Mouse (Mus musculus): Measurements from ENCODE around the gene Nt5c2. TPM values are rescaled to one million over a fixed set of nuclear protein-coding genes. Genes with fewer than 3 reads are reported as not detected.

Gene Nt5c2
- polyA plus RNA-seq, 2 experiments = 32.9 to 67.1 TPM

DNA sequence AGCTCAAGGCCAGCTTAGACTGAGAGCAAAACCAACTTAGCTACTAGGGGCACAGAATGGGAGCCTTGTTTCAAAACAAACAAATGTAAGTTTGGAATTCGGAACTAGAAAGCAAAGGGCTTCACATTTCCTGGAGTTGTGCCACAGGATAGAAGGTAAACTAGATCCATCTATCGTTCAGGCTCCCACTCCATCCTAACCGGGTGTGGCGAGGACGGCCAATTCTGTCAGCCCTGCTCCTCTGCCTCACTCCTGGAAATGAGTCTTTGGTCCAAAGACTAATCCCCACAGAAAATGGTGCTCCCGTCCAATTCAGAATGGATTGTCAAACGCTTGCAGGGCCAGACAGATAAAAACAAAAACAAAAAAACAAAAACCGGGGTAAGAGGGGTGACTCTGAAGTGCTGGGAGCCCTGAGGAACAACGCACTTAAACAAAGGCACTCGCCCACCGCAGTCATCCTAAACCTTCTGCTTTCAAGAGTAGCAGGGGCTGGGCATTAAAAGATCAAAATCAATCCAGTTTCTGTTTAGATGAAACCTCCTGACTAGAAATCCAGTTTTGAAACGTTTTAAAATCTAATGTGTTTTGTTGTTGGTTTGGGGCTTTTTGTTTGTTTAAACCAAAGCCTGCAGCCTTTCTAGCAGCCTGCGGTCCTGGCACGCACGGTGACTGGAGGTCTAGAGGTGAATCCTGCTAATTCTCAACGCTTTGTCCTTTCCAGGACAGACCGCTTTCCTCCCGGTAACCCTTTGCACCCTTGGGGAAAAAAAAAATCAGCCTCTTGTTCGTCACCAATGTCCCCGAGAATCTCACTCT is 1.4 kb downstream of the Nt5c2 start:
- no peak overlapping the region for H3K27ac ChIP-seq (replicated peaks; ENCODE audit: low read depth, low read length)
- H3K9me3 ChIP-seq (ENCODE audit: control insufficient read depth, low read length) = no peaks in the 10 kb centered on the region
- no peak for TF ChIP-seq POLR2A (IDR thresholded peaks at IDR 0.05; ENCODE audit: borderline replicate concordance, extremely low read depth, insufficient read depth, insufficient read length)
- ATAC-seq (ENCODE audit: low FRiP score, low read depth) (no peak), DNase-seq (ENCODE audit: low spot score) (no peak)
- 15% methylated on average over 20 of the region's 20 CpGs for WGBS
- H3K9ac ChIP-seq (ENCODE audit: low read depth, low read length, severe bottlenecking) = no peak overlapping the region
- peaks cover 5% of the 10 kb centered on the region for H3K4me1 ChIP-seq (ENCODE audit: control insufficient read depth, insufficient read depth, low read length)
- no peaks in the 10 kb centered on the region for H3K36me3 ChIP-seq (ENCODE audit: control insufficient read depth, insufficient read depth, low read length)
- H3K27me3 ChIP-seq (ENCODE audit: control insufficient read depth, insufficient read depth, low read length) = peaks cover 54% of the 10 kb centered on the region
- H3K4me3 ChIP-seq (replicated peaks; ENCODE audit: low read length) = peak overlapping the region; percentile 50
- H3K4me2 ChIP-seq (replicated peaks; ENCODE audit: low read depth, low read length, severe bottlenecking) = peak overlapping the region; percentile 88; the same call in 1 of the 2 replicates

DNA sequence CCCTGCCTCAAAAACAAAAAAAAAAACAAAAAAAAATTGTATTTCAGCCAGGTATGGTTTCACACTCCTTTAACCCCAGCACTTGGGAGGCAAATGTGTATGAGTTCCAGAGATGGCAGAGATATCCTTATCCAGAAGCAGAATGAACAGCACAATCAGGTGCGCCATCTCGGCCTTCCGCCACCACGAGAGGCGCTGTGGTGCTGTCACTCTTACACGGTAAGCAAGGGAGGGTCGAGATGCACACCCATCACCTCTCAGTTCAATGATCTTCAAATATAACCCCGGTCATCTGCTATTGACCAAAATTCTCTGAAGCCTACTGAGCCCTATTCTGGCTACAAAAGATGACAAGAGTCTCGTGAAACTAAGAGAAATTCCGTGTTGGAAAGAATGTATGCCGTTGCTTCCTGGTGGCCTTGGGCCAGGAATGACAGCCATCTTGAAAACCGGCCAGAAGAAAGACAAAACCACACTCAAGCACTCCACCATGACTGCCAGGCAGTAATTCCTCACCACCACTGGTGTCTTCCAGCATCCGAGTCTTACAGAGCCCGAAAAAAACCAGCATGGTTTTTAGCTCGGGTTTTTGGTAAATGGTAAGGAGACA is 2.3 kb downstream of the Nt5c2 start:
- no peak for TF ChIP-seq POLR2A (IDR thresholded peaks at IDR 0.05; ENCODE audit: borderline replicate concordance, extremely low read depth, insufficient read depth, insufficient read length)
- no peak for DNase-seq (ENCODE audit: low spot score)
- H3K4me2 ChIP-seq (replicated peaks; ENCODE audit: low read depth, low read length, severe bottlenecking) = no peak overlapping the region
- no peaks in the 10 kb centered on the region for H3K36me3 ChIP-seq (ENCODE audit: control insufficient read depth, insufficient read depth, low read length)
- H3K9ac ChIP-seq (ENCODE audit: low read depth, low read length, severe bottlenecking) = no peak overlapping the region
- H3K27ac ChIP-seq (replicated peaks; ENCODE audit: low read depth, low read length) = no peak overlapping the region
- 87% methylated on average over 15 of the region's 15 CpGs for WGBS
- H3K4me3 ChIP-seq (replicated peaks; ENCODE audit: low read length) = no peak overlapping the region
- H3K27me3 ChIP-seq (ENCODE audit: control insufficient read depth, insufficient read depth, low read length) = peaks cover 46% of the 10 kb centered on the region
- ATAC-seq (ENCODE audit: low FRiP score, low read depth) = no peak
- H3K4me1 ChIP-seq (ENCODE audit: control insufficient read depth, insufficient read depth, low read length) = peaks cover 5% of the 10 kb centered on the region
- H3K9me3 ChIP-seq (ENCODE audit: control insufficient read depth, low read length) = no peaks in the 10 kb centered on the region

DNA sequence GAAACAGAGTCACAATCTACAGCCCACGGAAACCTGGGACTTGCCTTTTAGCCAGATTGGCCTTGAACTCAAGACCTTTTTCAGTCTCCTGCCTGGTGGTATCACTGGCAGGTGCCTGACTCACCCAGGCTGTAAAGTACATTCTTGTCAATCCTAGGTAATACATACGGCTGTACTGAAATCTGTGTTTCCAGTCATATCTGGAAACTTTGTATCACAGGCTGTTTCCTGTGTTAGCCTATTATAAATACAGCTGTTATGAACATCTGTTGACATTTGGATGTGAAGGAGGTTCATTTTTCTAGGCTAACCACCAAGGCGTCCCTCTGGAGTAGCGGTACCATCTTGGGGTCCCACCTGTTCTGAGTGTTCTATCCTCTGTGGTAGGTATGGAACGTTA is 5.0 kb downstream of the Nt5c2 start:
- TF ChIP-seq POLR2A (IDR thresholded peaks at IDR 0.05; ENCODE audit: borderline replicate concordance, extremely low read depth, insufficient read depth, insufficient read length) = no peak
- Histone ChIP-seq H3K9ac (ENCODE audit: low read depth, low read length, severe bottlenecking) (no peak overlapping the region), H3K36me3 (ENCODE audit: control insufficient read depth, insufficient read depth, low read length) (no peaks in the 10 kb centered on the region), H3K4me1 (ENCODE audit: control insufficient read depth, insufficient read depth, low read length) (no peaks in the 10 kb centered on the region), H3K4me2 (replicated peaks; ENCODE audit: low read depth, low read length, severe bottlenecking) (no peak overlapping the region), H3K27me3 (ENCODE audit: control insufficient read depth, insufficient read depth, low read length) (peaks cover 26% of the 10 kb centered on the region), H3K9me3 (ENCODE audit: control insufficient read depth, low read length) (no peaks in the 10 kb centered on the region), H3K27ac (replicated peaks; ENCODE audit: low read depth, low read length) (no peak overlapping the region), H3K4me3 (replicated peaks; ENCODE audit: low read length) (no peak overlapping the region)
- WGBS = 84% methylated on average over 5 of the region's 5 CpGs
- no peak for DNase-seq (ENCODE audit: low spot score)
- ATAC-seq (ENCODE audit: low FRiP score, low read depth) = no peak

DNA sequence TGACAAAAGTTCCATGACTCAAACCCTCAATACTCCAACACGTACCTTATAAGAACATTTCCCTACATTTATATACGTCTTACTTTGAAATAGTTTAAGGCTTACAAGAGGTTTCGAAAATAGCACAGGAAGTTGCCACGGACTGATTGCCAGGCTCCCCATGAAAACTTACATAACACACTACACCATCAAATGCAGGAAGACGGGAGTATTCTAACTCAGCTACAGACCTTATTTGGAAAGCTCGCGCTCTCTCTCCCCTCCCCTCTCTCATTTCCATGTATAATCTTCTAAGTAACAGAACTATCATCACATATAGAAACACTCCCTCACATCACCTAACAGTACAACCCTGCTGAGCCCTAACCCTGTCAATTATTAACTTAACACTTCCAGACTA is 5.5 kb downstream of the Nt5c2 start:
- no peak overlapping the region for H3K4me3 ChIP-seq (replicated peaks; ENCODE audit: low read length)
- no peak for ATAC-seq (ENCODE audit: low FRiP score, low read depth)
- DNase-seq (ENCODE audit: low spot score) = no peak
- no peaks in the 10 kb centered on the region for H3K36me3 ChIP-seq (ENCODE audit: control insufficient read depth, insufficient read depth, low read length)
- no peak overlapping the region for H3K27ac ChIP-seq (replicated peaks; ENCODE audit: low read depth, low read length)
- H3K9ac ChIP-seq (ENCODE audit: low read depth, low read length, severe bottlenecking) = no peak overlapping the region
- H3K9me3 ChIP-seq (ENCODE audit: control insufficient read depth, low read length) = no peaks in the 10 kb centered on the region
- H3K4me1 ChIP-seq (ENCODE audit: control insufficient read depth, insufficient read depth, low read length) = no peaks in the 10 kb centered on the region
- no peak overlapping the region for H3K4me2 ChIP-seq (replicated peaks; ENCODE audit: low read depth, low read length, severe bottlenecking)
- peaks cover 21% of the 10 kb centered on the region for H3K27me3 ChIP-seq (ENCODE audit: control insufficient read depth, insufficient read depth, low read length)
- no peak for TF ChIP-seq POLR2A (IDR thresholded peaks at IDR 0.05; ENCODE audit: borderline replicate concordance, extremely low read depth, insufficient read depth, insufficient read length)
- WGBS = 86% methylated on average over 7 of the region's 7 CpGs

DNA sequence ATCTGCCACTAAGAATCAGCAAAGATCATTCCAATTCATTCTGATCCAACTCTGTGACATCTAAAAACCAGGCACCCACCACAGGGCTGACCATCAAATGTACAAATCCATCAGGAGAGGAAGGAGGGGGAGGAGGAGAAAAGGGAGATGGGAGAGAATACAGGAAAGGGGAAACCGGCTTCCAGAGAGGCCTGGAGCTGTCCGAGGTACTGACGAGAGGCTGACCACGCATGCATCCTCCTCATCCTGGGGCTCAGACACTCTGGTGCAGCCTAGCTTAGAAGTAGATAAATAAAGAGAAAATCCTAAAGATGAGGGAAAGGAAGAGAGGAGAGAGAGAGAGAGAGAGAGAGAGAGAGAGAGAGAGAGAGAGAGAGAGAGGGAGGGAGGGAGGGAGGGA is 8.6 kb downstream of the Nt5c2 start:
- Histone ChIP-seq H3K4me1 (ENCODE audit: control insufficient read depth, insufficient read depth, low read length) (no peaks in the 10 kb centered on the region), H3K9ac (ENCODE audit: low read depth, low read length, severe bottlenecking) (no peak overlapping the region), H3K27ac (replicated peaks; ENCODE audit: low read depth, low read length) (no peak overlapping the region), H3K4me2 (replicated peaks; ENCODE audit: low read depth, low read length, severe bottlenecking) (no peak overlapping the region), H3K4me3 (replicated peaks; ENCODE audit: low read length) (no peak overlapping the region), H3K9me3 (ENCODE audit: control insufficient read depth, low read length) (no peaks in the 10 kb centered on the region), H3K27me3 (ENCODE audit: control insufficient read depth, insufficient read depth, low read length) (no peaks in the 10 kb centered on the region), H3K36me3 (ENCODE audit: control insufficient read depth, insufficient read depth, low read length) (no peaks in the 10 kb centered on the region)
- no peak for TF ChIP-seq POLR2A (IDR thresholded peaks at IDR 0.05; ENCODE audit: borderline replicate concordance, extremely low read depth, insufficient read depth, insufficient read length)
- no peak for ATAC-seq (ENCODE audit: low FRiP score, low read depth)
- DNase-seq (ENCODE audit: low spot score) = peak; percentile 78
- 2% methylated on average over 4 of the region's 4 CpGs for WGBS

All from limb, embryonic 14.5 days (tissue).